Mouse (Mus musculus) common myeloid progenitor, adult 5-6 weeks (primary cell): ENCODE results near the gene Anks3. TPM values are rescaled to one million over a fixed set of nuclear protein-coding genes. Genes with fewer than 3 reads are reported as not detected.
A peak's percentile ranks its signal among the peaks of the same experiment; 100 is the strongest.

Experiments used
- ATAC-seq: replicated peaks from 2 replicates; pipeline ENCODE4 v1.8.0; 2016; ENCODE audit warnings: low read depth, mild to moderate bottlenecking, moderate TSS enrichment, inconsistent platforms; ENCODE audit not compliant: poor library complexity, severe bottlenecking
- total RNA-seq: library from RNA; stranded (forward); fragments of 200-1000, 187-1606 nt; gene quantifications from 2 replicates; pipeline ENCODE4 v1.2.3, GENCODE M21; 2017

Gene Anks3
- total RNA-seq, 1 experiment from 2014 or later = 25.4 TPM

- ATAC-seq = peak; percentile 92
Measured at GRCm38 (mm10) chr16:4969055-4969843, 5.2 kb upstream of the Anks3 start.

DNA sequence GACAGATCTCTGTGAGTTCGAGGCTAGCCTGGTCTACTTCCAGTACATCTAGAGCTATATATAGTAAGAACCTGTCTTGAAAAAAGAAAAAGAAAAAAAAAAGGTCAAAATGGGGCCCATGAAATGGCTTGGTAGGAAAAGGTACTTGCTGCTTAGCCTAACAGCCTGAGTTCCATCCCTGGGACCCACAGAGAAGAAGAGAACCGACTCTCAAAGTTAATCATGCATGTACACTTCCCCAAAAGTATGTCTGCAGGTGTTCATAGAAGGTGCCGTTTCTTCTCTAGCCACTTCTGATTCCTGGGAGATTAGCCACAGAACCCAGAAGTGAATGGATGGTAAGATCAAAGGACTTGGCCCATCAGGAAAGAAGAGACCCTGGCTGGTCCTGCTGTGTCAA lies 4.4 kb upstream of the Anks3 start:
- ATAC-seq = no peak

DNA sequence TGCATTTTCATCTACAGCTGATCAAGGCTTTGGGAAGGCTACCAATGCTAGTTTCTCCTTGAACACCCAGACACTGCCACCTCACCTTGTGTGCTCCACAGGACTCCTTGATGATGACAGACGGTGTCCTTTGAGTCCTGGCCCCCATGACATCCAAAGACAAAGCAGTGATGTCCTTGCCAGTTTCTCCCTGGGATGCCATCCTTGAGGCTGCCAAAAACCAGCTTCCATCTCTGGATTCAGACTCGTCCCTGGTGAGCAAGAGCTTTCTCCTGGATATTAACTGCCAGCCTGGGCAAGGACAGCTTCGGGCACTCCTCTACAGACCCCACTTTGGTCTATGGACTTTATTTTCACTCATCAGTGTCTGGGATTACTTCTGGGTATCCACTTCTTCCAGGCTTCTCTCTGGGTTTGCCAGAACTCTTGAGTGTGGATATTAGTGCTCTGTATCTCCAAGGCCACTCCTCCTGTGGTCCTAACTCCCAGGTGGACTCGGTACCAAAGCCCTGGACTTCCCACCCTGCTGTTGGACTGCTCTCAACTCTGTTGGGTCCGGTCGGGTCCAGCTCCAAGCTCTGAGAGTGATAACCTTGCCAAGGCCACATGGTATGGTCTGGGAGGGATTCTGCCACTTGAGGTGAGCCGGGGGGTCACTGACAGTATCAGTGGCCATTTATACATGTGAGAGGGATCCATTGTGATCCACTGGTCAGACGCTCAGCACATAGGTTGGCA lies 1.6 kb upstream of the Anks3 start:
- no peak for ATAC-seq

DNA sequence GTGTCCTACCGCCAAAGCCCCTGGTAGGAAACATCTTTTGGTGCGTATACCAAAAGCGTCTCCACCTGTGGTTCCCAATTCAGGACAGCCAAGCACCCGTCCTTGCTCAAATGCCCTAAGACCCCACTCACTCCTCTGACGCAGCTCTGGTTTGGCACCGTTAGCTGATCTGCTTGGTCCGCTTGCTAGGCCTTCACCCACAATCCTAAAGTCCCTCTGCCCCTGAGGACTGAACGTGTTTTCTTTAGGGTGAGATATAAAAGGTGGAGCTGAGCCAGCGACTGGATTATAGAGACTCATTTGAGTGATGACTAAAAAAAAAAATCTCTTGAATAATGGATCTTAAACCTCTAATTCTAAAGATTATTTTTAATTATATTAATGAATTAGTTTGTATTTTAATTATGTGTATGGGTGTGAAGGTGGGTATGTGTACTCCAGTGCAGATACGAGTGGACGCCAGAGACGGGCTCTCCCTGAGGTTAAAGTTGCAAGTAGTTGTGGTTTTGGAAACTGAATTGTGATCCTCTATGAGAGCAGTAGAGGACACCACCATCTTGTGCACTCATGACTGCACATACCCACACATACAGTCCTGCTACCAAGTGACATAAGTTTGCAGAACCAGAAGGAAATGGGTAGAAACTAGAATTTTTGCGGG lies 856 bp upstream of the Anks3 start:
- ATAC-seq = 0 out of 2 replicates have a peak, but pooled peaks have one; percentile 6

- no peak for ATAC-seq
Measured at GRCm38 (mm10) chr16:4963346-4963745, 659 bp downstream of the Anks3 start.

DNA sequence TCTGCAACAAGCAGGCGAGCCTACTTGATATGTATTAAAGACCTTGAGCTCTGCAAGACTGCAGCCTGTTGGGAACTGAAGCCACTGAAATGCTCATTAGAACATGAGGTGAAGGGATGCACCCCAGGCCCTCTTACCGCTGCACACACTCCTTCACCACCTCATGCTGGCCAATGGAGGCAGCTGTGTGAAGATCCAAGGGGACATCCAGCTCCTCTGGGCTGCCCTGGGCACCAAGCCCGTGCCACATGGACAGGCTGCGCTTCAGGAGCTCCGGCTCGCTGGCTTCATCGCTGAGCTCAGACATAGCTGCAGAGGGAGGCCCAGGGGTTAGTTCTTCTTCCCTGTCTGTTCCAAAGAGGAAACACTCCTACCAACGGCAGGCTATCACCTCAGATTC lies 3.7 kb downstream of the Anks3 start:
- no peak for ATAC-seq

GRCm38 (mm10) chr16:4957446-4957845 lies 6.6 kb downstream of the Anks3 start:
- ATAC-seq = no peak

GRCm38 (mm10) chr16:4956609-4957008 lies 7.4 kb downstream of the Anks3 start:
- no peak for ATAC-seq

GRCm38 (mm10) chr16:4947378-4947777 lies 16.6 kb downstream of the Anks3 start:
- no peak for ATAC-seq

DNA sequence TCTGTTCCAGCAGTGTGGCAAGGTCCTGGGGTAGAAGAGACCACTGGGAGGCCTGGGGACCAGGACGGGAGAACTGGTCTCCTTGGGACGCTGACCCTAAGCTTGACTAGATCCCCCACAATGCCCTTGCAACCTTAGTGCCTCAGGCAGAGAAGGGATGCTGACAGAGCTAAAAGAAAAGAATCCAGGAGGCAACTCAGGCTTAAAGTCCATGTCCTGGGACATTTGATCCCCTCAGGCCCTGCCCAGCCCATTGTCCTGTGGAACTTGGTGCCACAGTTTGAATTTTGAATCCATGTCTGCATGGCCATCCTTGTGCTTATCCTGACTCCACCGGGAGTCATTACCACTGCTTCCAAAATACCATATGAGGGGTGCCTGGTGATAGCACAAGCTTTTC lies 17.9 kb downstream of the Anks3 start:
- ATAC-seq = no peak

DNA sequence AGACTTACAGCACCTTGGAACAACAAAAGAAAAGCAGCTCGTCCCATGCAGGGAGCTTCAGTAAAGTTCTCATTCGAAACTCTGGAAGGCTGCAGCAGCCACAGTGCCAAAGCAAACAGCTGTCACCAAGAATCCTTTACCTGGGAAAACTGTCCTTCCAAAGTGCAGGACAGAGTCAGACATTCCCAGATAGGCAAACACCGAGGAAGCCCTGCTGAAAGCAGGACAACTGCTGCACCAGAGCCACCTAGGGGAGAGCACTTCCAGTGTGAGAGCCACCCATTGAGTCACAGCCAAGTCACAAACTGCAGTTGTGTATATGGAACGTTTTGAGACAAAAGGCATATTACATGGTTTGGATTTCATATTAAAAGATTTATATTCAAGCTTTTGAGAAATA lies 18.6 kb downstream of the Anks3 start:
- ATAC-seq = no peak

DNA sequence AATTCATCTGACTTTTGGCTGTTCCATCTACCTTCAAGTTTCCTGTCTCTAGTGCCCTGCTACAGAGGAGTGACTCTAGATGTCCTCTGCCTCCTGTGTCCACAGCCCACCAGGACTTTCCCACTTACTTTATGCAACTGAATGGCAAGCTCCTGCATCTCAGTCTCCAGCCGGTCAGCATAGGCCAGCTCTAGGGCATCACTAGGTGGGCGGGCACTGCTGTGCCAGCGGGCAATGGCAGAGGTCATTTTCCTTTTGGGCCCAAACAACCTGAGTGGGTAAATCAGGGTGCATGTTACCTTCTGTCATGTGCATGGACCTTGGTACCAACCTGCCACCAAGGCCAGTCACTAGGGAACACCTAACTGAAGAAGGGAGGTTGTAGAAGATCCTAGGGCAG lies 20.6 kb downstream of the Anks3 start:
- no peak for ATAC-seq

DNA sequence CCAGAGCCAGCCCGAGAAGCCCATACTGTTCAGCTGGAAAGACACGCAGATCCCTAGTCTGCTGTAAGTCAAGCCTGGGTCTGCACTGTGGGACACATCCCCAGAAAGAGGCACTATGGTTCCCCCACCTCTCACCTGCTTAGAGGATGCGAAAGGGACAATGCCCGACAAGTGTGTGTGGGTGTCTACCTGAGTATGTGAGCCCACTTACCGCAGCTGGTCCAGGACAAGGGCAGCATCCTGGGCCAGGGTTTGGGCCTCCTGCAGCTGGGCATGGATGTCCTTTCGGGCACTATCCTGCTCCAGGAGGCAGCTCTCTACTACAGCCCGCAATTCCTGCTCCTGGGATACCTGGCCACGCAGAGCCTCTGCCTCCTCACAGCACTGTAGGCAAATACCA lies 21.1 kb downstream of the Anks3 start:
- no peak for ATAC-seq

DNA sequence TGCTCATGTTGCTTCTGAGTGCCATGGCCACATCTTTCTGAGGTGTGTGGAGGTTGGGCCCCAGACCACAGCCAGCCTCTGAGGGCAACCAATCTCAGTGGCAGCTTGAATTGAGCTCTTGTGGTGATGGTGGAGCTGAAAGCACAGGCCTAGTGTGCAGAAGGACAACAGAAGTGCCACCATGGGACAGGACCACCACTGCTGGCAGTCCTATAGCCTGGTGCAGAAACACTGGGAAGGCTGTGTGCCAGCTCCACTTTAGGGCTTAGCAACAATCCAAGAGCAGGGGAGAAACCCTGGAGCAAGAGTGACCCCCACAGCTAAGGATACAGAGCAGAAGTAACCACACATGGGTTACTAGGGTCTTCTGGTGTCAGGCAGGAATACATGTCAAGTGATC lies 23.0 kb downstream of the Anks3 start:
- ATAC-seq = no peak

- no peak for ATAC-seq
Measured at GRCm38 (mm10) chr16:4940311-4940850, 23.6 kb downstream of the Anks3 start.

GRCm38 (mm10) chr16:4939412-4939811 lies 24.6 kb downstream of the Anks3 start:
- peak; percentile 34 for ATAC-seq

DNA sequence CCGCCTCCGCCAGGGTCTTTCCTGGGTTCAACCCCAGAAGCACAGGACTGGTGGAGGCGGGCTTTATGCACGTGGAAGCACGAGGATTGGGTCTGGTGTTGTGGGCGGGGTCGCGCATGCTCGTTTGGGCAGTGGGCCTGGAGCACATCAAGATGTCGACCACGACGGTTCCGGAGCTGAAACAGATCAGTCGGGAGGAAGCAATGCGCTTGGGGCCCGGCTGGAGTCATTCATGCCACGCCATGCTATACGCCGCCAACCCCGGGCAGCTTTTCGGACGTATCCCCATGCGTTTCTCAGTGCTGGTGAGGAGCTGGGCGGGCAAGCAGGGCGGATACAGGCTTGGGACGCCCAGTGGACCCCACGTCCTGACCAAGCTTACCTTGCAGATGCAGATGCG lies 25.0 kb downstream of the Anks3 start:
- peak; percentile 89 for ATAC-seq

DNA sequence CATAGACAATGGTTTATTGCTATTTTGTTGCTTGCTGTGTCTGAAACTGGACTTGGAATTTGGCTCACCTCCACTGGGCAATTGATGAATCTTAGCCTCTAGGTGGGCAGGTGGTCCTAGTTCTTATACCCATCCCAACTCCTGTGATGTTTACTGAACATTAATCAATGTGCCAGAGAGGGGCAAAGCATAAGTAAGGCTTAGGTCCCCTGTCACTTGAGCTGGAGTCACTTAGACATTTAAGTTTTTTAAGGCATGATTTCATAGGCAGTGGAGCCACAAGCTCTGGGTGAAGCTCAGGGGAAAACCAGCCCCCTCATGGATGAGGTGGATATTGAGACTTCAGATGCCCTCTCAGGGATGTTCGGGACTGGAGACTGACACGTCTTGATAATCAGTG lies 25.5 kb downstream of the Anks3 start, which contains the start of gene Nudt16l1:
Gene Nudt16l1 (plus strand): TSS at position 301 of the 400 bp plus-strand sequence.
- ATAC-seq = no peak

- no peak for ATAC-seq
Measured at GRCm38 (mm10) chr16:4937351-4938190, 26.4 kb downstream of the Anks3 start.
